Mouse (Mus musculus): ENCODE results near the gene Grid2. TPM values are rescaled to one million over a fixed set of nuclear protein-coding genes. Genes with fewer than 3 reads are reported as not detected.

Grid2 gene
- total and polyA plus RNA-seq, 3 experiments = not detected

- H3K27me3 ChIP-seq (ENCODE audit: control insufficient read depth in 1 of 2, insufficient read depth in 2 of 2, low read length in 2 of 2) = no peaks in the 10 kb centered on the region
These were observed 1298.0 kb downstream of the Grid2 start for GRCm38 (mm10) chr6:64553645-64554044.

GRCm38 (mm10) chr6:64555220-64555619, 1299.5 kb downstream of the Grid2 start:
- Histone ChIP-seq H3K4me3 (ENCODE audit: control insufficient read depth in 1 of 2, insufficient read depth in 1 of 2, low read depth in 2 of 2, low read length in 2 of 2) (no peak overlapping the region), H3K79me2 (ENCODE audit: control insufficient read depth, insufficient read depth, low read length, poor library complexity) (no peaks in the 10 kb centered on the region), H3K9me3 (replicated peaks; ENCODE audit: insufficient read depth, low read length) (no peaks in the 10 kb centered on the region), H3K27ac (ENCODE audit: control insufficient read depth, low read depth, low read length) (no peak overlapping the region), H3K36me3 (ENCODE audit: control insufficient read depth in 1 of 2, insufficient read depth in 2 of 2, low read length in 2 of 2) (no peaks in the 10 kb centered on the region), H3K27me3 (ENCODE audit: control insufficient read depth in 1 of 2, insufficient read depth in 2 of 2, low read length in 2 of 2) (no peaks in the 10 kb centered on the region), H3K4me1 (ENCODE audit: control insufficient read depth in 1 of 2, insufficient read depth in 2 of 2, low read length in 2 of 2) (no peaks in the 10 kb centered on the region), H3K9ac (ENCODE audit: control insufficient read depth, low read depth, low read length, poor library complexity, severe bottlenecking) (no peak overlapping the region)
- DNase-seq (ENCODE audit: low read depth, low spot score) = no peak
- TF ChIP-seq CHD1 (IDR thresholded peaks at IDR 0.05; ENCODE audit: low read depth, low read length) = no peak
- no peak for TF ChIP-seq ELF1 (IDR thresholded peaks at IDR 0.05; ENCODE audit: low read depth, low read length)
- no peak for TF ChIP-seq GABPA (IDR thresholded peaks at IDR 0.05; ENCODE audit: low read depth, low read length)
- no peak for TF ChIP-seq UBTF (IDR thresholded peaks at IDR 0.05; ENCODE audit: borderline replicate concordance, insufficient read depth, low read depth, low read length)
- TF ChIP-seq TAL1 (IDR thresholded peaks at IDR 0.05; ENCODE audit: low read length) = no peak
- TF ChIP-seq MYB (IDR thresholded peaks at IDR 0.05; ENCODE audit: low read depth, low read length) = no peak
- TF ChIP-seq ZC3H11A (IDR thresholded peaks at IDR 0.05; ENCODE audit: low read depth, low read length) = no peak
- no peak for TF ChIP-seq MAX (IDR thresholded peaks at IDR 0.05; ENCODE audit: low read length)
- TF ChIP-seq MAFK (IDR thresholded peaks at IDR 0.05; ENCODE audit: borderline replicate concordance, low read depth, low read length) = no peak
- TF ChIP-seq MEF2A (IDR thresholded peaks at IDR 0.05; ENCODE audit: extremely low read depth, insufficient replicate concordance, low read depth, low read length, poor library complexity, severe bottlenecking) = no peak
- no peak for TF ChIP-seq EP300 (IDR thresholded peaks at IDR 0.05; ENCODE audit: low read depth in 1 of 2, low read length in 2 of 2)
- no peak for TF ChIP-seq ZMIZ1 (IDR thresholded peaks at IDR 0.05; ENCODE audit: low read depth, low read length)
- no peak for TF ChIP-seq ZKSCAN1 (IDR thresholded peaks at IDR 0.05; ENCODE audit: low read depth, low read length)
- no peak for TF ChIP-seq SMC3 (IDR thresholded peaks at IDR 0.05; ENCODE audit: low read depth, low read length)
- no peak for TF ChIP-seq JUND (IDR thresholded peaks at IDR 0.05; ENCODE audit: low read depth, low read length)
- no peak for TF ChIP-seq RAD21 (IDR thresholded peaks at IDR 0.05; ENCODE audit: low read depth, low read length)
- no peak for TF ChIP-seq MYC (IDR thresholded peaks at IDR 0.05; ENCODE audit: low read depth, low read length)
- TF ChIP-seq BHLHE40 (IDR thresholded peaks at IDR 0.05; ENCODE audit: borderline replicate concordance, low read depth, low read length) = no peak
- no peak for TF ChIP-seq NRF1 (IDR thresholded peaks at IDR 0.05; ENCODE audit: insufficient read depth, low read depth, low read length, poor library complexity, severe bottlenecking)
- TF ChIP-seq CTCF (IDR thresholded peaks at IDR 0.05 in 2 of 3, conservative IDR thresholded peaks at IDR 0.05 in 1 of 3; ENCODE audit: control insufficient read depth in 1 of 3, insufficient read depth in 1 of 3, low read depth in 2 of 3, low read length in 3 of 3, poor library complexity in 1 of 3, severe bottlenecking in 1 of 3) = no peak

More at GRCm38 (mm10) chr6:64553645-64554044, 1298.0 kb downstream of the Grid2 start:
- TF ChIP-seq MAX (IDR thresholded peaks at IDR 0.05; ENCODE audit: low read length) (no peak), USF1 (IDR thresholded peaks at IDR 0.05; ENCODE audit: low read depth, low read length) (no peak), EP300 (IDR thresholded peaks at IDR 0.05; ENCODE audit: low read depth in 1 of 2, low read length in 2 of 2) (no peak)
- H3K79me2 ChIP-seq (ENCODE audit: control insufficient read depth, insufficient read depth, low read length, poor library complexity) = no peaks in the 10 kb centered on the region
- no peaks in the 10 kb centered on the region for H3K36me3 ChIP-seq (ENCODE audit: control insufficient read depth in 1 of 2, insufficient read depth in 2 of 2, low read length in 2 of 2)
- no peaks in the 10 kb centered on the region for H3K9me3 ChIP-seq (replicated peaks; ENCODE audit: insufficient read depth, low read length)
- DNase-seq (ENCODE audit: low read depth, low spot score) = no peak
- no peak overlapping the region for H3K4me3 ChIP-seq (ENCODE audit: control insufficient read depth in 1 of 2, insufficient read depth in 1 of 2, low read depth in 2 of 2, low read length in 2 of 2)
- H3K4me1 ChIP-seq (ENCODE audit: control insufficient read depth in 1 of 2, insufficient read depth in 2 of 2, low read length in 2 of 2) = no peaks in the 10 kb centered on the region
- H3K27ac ChIP-seq (ENCODE audit: control insufficient read depth, low read depth, low read length) = no peak overlapping the region
- H3K9ac ChIP-seq (ENCODE audit: control insufficient read depth, low read depth, low read length, poor library complexity, severe bottlenecking) = no peak overlapping the region

Measured in MEL (cell line).